Mouse (Mus musculus): ENCODE data around the gene Txndc11.
"Not testable (repeated sequence)": the region's sequence is repeated elsewhere in the genome, so short reads cannot be mapped to it uniquely, and the experiment has no call there.

The Txndc11 gene

DNA sequence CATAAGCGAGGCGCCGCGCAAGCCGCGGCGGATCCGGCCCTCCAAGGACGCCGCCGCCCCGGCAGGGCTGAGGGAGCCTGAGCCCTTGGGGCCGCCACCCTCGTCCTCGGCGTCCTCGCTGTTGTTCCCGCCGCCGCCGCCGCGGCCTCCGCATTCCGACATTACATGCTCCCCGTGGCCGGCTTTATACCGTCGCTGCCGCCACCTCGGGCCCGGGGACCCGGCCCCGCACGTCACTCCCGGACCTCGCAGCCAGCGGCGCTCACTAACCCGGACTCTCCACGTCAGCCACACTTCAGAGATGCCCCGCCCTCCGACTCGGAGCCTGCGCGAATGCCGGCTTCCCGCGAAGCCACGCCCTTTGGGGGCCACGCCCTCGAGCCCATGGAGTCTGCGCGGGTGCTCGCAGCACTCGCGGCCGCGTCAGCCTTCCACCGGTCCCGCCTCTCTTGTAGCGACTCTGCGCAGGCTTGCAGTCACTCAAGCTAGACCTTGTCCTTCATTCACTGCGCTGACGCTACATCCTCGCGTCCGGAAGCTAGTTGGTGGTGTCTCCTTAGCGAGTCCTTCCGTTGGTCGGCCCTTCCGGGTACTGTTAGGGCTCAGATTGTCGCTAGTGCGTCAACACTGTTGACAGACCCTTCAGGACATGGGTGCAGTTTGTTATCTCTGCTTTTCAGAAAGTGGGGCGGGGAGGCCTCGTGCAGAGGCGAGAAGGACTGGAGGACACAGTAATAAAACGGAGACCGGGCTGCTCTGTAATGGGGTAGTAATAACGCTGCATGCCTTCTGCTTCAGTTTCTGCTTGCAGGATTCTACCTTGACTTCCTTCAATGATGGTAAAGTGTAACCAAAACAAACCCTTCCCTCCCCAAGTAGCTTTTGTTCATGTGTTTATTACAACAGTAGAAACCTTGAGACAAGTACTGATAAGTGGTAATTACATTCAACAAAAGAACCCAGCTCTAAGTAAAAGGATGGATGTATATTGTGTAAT, at the start of gene Txndc11:
Gene Txndc11 (minus strand): TSS at position 303 of the 997 bp plus-strand sequence.
- DNase-seq (ENCODE audit: low read depth, low spot score) = peak; percentile 98

DNA sequence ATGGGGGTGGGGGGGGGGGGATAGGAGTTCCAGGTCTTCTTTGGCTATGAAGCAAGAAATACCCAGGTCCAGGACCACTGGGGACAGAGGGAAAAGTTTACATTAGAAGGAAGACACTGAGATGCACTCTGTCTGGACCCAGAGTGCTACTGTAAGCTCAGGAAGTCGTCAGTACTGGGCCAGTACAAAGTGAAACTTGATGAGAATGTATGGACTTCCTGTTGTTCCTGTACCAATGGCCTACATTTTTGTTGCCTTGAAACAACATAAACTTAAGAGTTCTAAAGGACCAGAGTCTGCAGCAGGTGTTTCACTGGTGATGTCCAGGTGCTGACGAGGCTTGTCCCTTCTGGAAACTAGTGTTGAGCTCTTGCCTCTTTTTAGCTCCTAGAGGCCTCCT, 43.0 kb upstream of the Txndc11 start:
- DNase-seq (ENCODE audit: low read depth, low spot score) = no peak

DNA sequence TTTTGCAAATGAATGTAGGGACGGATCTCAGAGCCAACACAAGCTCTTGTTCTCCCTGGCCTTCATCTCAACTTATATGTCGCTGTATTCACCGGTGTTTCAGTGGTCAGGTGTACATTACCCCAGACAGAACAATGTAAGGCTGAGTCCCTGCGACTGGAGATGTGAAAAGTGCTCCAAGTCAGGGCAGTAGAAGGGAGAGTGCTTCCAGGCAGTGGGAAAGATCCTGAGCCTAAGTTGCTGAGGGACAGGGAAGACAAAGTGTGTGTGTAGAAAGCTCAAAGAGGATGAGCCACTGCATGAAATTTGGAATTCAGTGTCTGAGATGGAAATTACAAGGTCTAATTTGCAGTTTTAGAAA, 42.4 kb upstream of the Txndc11 start:
- DNase-seq (ENCODE audit: low read depth, low spot score) = no peak

DNA sequence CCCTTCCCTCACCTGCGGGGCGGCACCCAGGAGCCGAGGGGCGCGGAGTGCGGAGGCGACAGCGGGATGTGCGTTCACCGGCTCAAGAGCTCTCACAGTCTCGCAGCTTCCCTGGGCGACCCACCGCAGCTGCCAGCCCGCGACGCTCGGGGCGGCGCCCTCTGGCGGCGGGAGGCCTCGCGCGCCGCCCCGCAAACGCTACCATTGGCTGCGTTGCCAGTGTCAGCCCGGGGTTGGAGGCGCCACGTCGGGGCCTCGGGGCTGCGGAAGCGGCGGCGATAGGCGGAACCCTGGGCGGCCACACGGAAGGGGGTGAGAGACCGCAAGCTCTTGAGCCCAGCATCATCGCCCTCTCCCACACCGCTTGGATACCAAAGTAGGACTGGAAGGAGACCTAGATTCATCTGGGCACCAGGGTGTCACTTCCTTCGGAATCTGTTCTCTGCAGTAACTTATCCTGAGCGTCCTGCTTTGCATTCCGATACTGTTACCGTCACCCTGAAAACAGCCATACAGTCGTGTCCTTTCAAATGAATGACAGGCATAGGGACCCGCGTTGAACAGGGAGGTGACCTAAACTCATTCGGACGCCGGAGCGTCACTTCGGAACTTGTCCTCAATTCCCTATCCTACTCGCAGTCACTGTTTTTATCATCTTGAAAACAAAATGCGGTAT, 41.9 kb upstream of the Txndc11 start, which contains the start of gene Zc3h7a:
Gene Zc3h7a (minus strand): TSS at position 186 of the 676 bp plus-strand sequence.
- peak; percentile 85 for DNase-seq (ENCODE audit: low read depth, low spot score)

DNA sequence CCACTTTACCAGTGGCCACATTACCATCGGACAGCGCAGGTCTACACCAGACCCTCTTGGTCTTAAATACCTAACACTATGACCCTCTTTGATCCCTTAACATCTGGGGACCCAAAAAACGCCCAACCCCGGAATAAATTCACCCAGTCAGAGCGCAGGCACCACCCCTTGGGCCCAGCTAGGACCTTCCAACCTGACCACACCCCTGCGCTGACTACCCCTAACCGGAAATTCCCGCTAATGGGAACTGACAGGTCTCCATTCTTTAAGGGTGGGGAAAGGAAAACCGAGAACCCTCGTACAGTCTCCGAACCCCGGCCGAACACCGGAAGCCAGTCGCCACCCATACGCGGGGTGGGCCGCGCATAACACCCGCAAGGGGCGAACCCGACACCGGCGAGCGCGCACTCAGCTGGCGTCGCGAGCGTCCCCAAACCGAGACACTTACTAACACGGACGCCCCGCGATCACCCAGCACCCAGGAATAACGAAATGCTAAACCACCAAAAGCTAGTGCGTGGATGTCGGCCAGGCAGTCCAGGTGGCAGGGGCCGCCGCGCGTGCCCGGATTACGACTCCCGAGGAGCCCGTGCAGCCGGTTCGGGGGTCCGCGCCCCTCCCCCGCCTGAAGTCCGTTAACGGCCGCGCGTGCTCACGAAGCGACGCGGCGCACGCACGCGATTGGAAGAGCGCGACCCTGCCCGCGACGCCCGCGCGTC, 41.2 kb upstream of the Txndc11 start:
- DNase-seq (ENCODE audit: low read depth, low spot score) = peak; percentile 38

DNA sequence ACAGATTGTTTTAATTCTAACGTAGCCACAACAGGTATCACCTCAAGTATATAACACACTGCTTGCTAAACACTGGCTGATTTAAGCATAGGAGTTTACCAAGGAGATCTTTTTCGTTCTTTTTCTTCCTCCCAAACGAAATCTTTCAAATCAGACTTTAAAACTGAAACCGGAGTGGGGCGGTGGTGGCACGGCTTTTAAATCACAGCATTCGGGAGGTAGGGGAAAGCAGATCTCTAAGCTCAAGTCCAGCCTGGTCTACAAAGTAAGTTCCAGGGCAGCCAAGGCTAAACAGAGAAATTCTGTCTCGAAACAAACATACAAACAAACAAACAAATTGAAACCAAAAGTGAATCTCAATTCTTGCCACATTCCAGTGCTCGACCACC, 40.6 kb upstream of the Txndc11 start:
- no peak for DNase-seq (ENCODE audit: low read depth, low spot score)

DNA sequence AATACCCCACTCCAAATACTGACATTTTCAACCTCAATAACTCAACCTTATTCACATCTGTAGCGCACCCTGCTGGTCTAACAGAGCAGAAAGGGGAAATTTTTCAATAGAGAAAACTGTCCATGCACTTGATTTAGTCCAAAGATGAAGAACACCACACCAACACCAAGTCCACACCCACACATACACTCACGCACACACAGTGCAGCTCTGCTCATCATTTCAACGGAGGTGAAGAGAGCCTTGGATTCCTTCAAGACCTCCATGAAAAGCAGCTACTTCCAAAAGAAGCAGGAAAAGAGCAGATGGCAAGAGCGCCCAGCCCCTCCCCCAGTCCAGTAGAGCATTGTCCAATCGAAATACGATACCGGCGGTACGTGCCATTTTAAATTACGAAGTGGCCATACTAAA, 40.2 kb upstream of the Txndc11 start:
- DNase-seq (ENCODE audit: low read depth, low spot score) = peak; percentile 44

DNA sequence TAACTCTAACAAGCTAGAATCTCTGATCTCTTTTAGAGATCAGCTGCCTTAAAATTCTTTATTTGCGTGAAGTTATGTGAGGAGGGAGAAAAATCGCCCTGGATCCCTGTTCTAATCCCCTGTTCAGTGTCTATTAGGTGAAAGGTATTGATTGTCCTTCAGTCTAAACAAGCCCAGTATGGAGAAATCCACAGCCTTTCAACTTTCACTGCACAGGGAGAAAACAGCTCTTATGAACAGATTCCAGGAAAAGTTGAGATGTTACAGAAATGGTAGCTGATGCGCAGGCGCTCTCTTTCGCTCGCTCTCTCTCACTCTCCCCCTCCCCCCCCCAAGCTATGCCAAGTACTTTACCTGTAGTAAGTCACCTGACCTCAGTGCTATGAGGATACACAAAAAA, 37.2 kb upstream of the Txndc11 start:
- DNase-seq (ENCODE audit: low read depth, low spot score) = no peak

DNA sequence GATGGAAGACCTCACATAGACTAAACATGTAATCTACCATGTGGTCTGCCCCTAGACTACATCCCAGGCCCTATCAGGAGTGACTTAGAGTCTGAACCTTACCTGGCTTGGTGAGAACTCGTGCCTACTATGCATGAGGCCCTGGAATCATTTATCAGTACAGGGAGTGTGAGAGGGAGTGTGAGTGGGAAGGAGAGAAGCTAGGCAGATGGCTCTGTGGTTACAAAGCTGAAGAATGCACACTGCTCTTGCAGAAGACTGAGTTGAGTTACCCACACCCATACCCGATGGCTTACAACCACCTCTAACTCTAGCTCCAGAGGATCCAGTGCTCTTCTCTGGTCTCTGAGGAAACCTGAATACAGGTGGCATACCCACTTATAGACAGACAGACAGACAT, 32.0 kb upstream of the Txndc11 start:
- no peak for DNase-seq (ENCODE audit: low read depth, low spot score)

DNA sequence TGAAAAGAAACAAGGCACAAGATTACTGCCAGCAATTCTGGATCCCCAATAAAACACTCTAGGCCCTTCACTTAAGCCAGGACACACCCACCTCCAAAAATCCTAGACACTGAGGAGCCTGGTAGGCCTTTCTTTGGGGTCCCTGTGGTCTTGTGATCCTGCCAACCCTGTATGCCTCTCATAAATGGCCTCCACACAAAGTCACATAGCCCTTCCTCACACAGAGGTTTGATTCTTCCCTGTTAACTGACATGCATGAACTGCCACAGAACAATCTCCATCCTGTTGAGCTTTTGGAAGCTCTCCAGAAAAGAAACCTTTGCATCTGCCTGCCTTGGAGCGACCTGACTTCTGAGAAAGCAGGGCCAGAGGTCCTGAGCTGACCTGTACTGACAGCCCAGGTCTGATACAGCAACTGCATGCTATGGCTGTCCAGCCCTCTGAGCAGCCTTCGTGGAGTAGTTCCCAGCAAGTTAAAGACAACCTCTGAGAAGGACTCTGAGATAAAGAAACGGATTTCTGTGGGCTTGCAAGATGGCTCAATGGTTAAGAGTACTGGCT, 30.3 kb upstream of the Txndc11 start:
- DNase-seq (ENCODE audit: low read depth, low spot score) = no peak

DNA sequence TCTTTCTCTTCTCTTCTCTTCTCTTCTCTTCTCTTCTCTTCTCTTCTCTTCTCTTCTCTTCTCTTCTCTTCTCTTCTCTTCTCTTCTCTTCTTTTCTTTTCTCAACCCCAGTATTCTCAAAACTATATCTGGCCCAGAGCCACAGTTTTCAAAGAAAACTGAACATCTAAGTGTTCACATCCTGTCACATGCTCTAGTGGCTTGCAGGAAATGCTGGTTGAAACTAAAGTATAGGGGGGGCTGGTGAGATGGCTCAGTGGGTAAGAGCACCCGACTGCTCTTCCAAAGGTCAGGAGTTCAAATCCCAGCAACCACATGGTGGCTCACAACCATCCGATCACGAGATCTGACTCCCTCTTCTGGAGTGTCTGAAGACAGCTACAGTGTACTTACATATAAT, 23.3 kb upstream of the Txndc11 start:
- DNase-seq (ENCODE audit: low read depth, low spot score) = not testable (repeated sequence)

DNA sequence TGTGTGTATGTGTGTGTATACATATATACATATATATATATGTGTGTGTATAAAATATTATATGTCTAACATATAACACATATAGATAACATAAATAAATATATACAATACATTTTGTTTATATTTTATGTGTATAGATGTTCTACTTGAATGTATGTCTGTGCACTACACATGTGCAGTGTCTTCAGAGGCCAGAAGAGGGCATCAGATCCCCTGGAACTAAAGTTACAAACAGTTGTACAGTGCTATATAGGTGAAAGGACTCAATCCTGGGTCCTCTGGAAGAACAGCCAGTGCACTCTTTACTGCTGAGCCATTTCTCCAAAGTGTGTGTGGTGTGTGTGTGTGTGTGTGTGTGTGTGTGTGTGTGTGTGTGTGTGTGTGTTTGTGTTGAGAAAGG, 20.1 kb upstream of the Txndc11 start:
- DNase-seq (ENCODE audit: low read depth, low spot score) = no peak

DNA sequence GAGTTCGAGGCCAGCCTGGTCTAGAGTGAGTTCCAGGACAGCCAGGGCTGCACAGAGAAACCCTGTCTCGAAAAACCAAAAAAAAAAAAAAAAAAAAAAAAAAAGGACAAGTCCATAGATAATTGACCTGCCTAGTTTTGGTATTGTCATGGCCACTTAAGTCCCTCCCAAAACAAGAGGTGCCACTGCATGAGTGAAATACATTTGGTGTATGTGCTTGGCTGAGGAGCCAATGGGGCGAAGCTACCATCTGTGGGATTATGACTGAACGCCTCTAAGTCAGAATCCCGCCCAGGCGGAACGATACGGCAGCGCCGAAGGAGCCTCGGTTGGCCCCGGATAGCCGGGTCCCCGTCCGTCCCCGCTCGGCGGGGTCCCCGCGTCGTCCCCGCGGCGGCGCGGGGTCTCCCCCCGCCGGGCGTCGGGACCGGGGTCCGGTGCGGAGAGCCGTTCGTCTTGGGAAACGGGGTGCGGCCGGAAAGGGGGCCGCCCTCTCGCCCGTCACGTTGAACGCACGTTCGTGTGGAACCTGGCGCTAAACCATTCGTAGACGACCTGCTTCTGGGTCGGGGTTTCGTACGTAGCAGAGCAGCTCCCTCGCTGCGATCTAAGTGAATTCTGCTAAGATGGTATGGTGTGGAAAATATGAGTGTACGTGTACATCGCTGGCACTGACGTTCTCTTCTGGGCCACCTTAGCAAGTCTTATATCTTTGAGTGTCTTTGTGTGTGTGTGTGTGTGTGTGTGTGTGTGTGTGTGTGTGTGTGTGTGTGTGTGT, 9.4 kb upstream of the Txndc11 start:
- not testable (repeated sequence) for DNase-seq (ENCODE audit: low read depth, low spot score)

DNA sequence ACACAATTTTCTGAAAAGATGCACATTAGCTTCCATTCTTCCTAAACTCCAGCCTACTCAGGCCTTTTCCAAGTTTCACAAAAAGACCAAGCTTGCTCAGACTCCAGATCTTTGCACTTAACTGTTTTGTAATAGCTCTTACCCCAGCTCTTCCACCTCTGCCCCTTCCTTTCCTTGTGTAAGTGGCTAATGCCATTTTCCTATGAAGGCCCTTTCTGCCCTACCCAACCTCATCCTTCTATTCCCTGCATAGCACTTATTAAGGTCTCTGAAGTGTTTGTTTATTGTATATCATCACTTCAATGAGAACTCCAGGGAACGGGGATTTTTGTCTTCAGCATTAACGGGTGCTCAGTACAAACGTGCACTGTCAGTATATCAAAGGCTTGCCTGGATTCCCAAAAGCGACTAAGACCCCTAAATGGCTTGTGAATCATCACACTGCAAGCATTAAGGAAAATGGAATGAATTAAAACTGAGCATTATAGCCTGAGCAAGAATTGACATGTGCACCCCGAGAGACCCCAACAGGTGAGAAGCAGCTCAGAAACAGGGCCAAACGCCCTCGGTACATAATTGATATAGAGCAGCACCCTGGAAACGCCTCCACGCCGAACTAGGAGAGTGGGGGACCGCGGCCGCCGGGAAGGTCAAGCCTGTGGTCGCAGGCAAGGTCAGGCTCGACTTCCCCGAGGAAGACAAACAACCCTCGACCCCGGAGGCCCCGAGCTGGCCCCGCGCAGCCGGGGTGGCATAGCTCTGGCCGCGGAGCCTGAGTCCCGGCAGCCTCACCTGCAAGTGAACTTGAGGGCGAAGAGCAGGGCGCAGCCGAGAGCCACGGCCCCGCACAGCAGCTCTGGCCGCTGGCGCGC, 738 bp downstream of the Txndc11 start:
- DNase-seq (ENCODE audit: low read depth, low spot score) = no peak

DNA sequence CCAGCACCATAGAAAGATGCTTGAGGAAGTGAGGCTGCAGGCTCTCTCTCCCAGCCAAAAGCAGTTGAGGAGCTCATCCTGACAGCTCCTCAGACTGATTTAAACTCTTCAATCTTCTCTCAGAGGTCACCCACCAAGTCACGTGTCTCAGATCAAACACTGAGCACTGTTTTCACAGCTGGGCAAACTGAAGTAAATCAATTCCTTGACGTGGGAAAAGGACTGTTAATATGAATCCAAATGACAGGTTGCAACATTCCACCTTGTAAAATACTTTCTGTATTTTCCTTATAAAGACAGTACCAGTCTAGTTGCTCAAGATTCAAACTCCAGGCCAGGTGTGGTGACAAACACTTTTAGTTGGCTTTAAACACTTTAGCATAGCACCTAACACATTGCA, 1.6 kb downstream of the Txndc11 start:
- no peak for DNase-seq (ENCODE audit: low read depth, low spot score)

DNA sequence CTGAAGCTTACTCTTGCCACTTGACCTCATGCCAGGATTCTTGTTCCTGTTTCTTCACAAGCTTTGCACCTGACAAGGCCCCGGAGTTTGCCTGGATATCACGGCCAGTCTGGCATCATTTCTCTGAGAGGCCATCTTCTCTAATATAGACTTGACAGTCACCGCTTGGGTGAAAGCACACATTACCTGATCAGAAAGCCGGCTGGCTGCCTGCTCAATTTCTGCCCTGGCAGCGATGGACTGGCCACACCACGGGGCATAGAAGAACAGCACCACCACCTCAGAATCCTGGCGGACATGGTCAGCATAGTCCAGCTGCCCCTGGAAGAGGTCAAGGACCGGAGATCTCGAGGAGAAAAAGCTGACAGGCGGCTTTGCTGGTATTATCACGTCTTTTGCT, 6.1 kb downstream of the Txndc11 start:
- DNase-seq (ENCODE audit: low read depth, low spot score) = no peak

DNA sequence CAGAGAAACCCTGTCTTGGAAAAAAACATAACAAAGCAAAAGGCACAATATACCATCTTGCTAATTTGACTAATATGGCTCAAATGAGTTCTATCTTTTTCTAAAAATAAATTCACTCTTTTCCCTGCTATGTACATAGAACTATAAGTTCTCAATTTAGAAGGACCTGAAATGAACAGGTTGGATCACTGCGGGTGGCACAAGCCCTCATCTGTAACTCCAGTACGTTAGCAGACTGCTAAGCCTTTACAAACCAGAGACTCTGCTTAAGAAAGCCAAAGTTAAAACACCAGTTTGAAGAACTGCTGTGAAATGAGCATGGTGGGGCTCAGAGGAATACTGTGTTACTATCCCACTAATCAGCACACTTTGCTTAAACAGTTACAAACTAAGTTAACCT, 9.1 kb downstream of the Txndc11 start:
- DNase-seq (ENCODE audit: low read depth, low spot score) = no peak

DNA sequence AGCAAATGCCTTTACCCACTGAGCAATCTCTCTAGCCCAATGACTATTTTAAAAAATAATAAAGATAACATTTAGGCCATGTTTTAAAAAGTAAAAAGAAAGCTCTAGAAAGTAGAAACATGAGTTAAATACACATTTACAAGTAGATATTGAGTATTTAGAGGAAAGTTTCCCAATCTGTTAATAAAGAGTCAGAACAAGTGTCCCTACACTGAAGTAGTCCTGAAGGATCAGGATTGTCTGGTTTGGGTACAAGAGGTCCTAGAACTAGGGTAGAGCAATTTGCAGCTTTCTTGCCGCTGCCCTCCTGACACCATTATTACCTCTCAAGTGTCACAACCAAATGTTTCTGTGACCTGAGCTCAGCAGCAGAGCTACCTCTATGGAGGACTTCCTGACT, 10.3 kb downstream of the Txndc11 start:
- DNase-seq (ENCODE audit: low read depth, low spot score) = no peak

DNA sequence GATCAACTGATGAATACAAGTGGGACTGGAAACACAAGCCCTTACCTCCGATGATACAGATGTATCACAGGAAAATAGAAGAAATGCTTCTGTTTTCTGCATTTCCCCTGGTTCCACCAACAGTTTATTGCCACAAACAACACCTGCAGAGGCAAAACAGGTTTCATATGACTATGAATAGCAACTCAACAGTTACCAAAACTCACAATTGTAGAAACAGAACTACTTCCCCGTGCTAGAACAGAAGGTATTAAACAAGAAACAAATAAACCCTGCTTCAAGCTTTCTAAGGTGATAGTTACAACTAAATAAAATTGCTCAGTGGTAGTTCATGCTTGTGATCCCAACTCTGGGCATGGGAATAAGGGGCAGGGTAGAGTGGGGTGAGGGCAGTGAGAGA, 11.8 kb downstream of the Txndc11 start:
- no peak for DNase-seq (ENCODE audit: low read depth, low spot score)

DNA sequence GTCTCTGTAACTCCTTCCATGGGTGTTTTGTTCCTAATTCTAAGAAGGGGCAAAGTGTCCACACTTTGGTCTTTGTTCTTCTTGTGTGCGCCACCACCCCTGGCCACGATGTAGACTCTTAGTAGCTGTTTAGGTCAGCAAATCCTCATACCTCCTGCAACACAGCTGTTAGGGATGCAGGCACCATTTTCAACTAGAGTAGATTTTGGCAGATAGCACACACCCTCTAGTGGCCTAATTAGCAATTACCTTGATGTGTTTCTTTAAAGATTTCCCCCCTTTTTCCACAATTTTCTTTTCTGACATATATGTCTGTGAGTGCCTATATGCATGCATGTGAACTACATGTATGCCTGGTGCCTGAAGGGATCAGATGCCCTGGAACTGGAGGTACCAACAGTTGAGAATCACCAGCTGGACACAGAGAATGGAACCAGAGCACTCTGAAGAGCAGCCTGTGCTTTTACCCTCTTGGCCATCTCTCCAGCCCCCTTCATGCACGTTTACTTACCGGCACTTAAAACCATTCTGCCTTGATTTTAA, 25.2 kb downstream of the Txndc11 start:
- DNase-seq (ENCODE audit: low read depth, low spot score) = no peak
